Mouse (Mus musculus) kidney, postnatal 0 days (tissue): ENCODE measurements around the gene Tkfc. TPM values are rescaled to one million over a fixed set of nuclear protein-coding genes. Genes with fewer than 3 reads are reported as not detected.
"Not testable (repeated sequence)": the region's sequence is repeated elsewhere in the genome, so short reads cannot be mapped to it uniquely, and the experiment has no call there.

ENCODE experiments used
- ATAC-seq: fragments of 200-750 bp; cut with Nextera tagmentation; replicated peaks from 2 replicates; pipeline ENCODE4 v1.8.0; 2017; ENCODE audit warnings: low read depth, moderate number of reproducible peaks, moderate TSS enrichment, moderate library complexity; ENCODE audit not compliant: low FRiP score
- DNase-seq: peaks from one replicate; pipeline ENCODE4 v3.0.0-alpha.2; 2016; ENCODE audit warnings: low spot score
- H3K27ac ChIP-seq: fragments of 300-500 bp; sonication (generic); 2 replicates; pipeline ENCODE4 v1.5.1; 2014; ENCODE audit warnings: mild to moderate bottlenecking
- H3K27me3 ChIP-seq: fragments of 300-500 bp; sonication (generic); 2 replicates; pipeline ENCODE4 v1.6.1; 2014; ENCODE audit warnings: low read length, mixed read lengths; ENCODE audit not compliant: insufficient read depth
- H3K36me3 ChIP-seq: fragments of 300-500 bp; sonication (generic); 2 replicates; pipeline ENCODE4 v1.6.1; 2014; ENCODE audit warnings: low read length, mixed read lengths; ENCODE audit not compliant: insufficient read depth
- H3K4me1 ChIP-seq: fragments of 300-500 bp; sonication (generic); replicated peaks from 2 replicates; pipeline ENCODE4 v1.6.1; 2014; ENCODE audit warnings: antibody characterized with exemption, low read length, mixed read lengths; ENCODE audit not compliant: insufficient read depth
- H3K4me2 ChIP-seq: fragments of 300-500 bp; sonication (generic); 2 replicates; pipeline ENCODE4 v1.6.1; 2014; ENCODE audit warnings: mild to moderate bottlenecking, low read length, moderate library complexity, mixed read lengths
- H3K4me3 ChIP-seq: fragments of 300-500 bp; sonication (generic); replicated peaks from 2 replicates; pipeline ENCODE4 v1.5.1; 2014; ENCODE audit warnings: low read depth, low read length
- H3K9ac ChIP-seq: fragments of 300-500 bp; sonication (generic); 2 replicates; pipeline ENCODE4 v1.6.1; 2014; ENCODE audit warnings: low read depth, low read length
- H3K9me3 ChIP-seq: fragments of 300-500 bp; sonication (generic); replicated peaks from 2 replicates; pipeline ENCODE4 v1.6.1; 2016; ENCODE audit warnings: low read length, inconsistent platforms, mixed read lengths
- CTCF ChIP-seq: IDR thresholded peaks from 2 replicates; pipeline ENCODE4 v1.5.1; 2016; ENCODE audit warnings: antibody characterized with exemption, low read depth, mild to moderate bottlenecking, moderate library complexity
- WGBS: fragments of 180-500 bp; shearing (Covaris S2); extraction: QIAGEN DNeasy Blood & Tissue Kit; methylation state at CpG from one replicate; pipeline ENCODE4 v1.1.7; 2014; 5-methylcytosine and 5-hydroxymethylcytosine counted together
- polyA plus RNA-seq: library from polyadenylated mRNA; unstranded; fragments of >200 nt; fragmentation: Nextera tagmentation; extraction: Ambion mirVana; gene quantifications from 2 replicates; pipeline ENCODE4 v1.2.1, GENCODE M21; 2015

Gene Tkfc
- polyA plus RNA-seq, 1 experiment from 2014 or later = 42.2 TPM

DNA sequence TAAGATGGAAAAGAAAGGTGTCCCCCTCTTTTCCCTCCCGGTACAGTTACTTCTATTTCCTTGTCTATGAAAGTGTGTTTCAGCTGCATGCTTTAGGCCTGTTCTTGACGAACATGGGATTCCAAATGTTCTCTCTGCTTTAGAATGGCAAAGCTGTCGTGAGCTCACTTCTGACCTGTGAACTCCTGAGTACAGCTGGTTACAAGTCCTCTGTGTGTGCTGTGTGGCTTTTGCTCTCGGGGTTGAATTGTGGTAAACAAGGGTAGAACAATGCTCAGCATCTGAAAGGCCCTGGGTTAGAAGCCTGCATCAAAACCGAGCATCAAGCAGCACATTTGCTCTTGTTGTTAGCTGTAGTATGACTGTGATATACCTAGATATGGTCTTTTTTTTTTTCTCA, 43.1 kb downstream of the Tkfc start:
- peak overlapping the region; percentile 81 for H3K27ac ChIP-seq
- no peaks in the 10 kb centered on the region for H3K9me3 ChIP-seq
- no peak for TF ChIP-seq CTCF
- WGBS = 72% methylated on average over 5 of the region's 5 CpGs
- no peak overlapping the region for H3K4me3 ChIP-seq
- H3K9ac ChIP-seq = no peak overlapping the region
- H3K4me1 ChIP-seq = no peaks in the 10 kb centered on the region
- H3K36me3 ChIP-seq = no peaks in the 10 kb centered on the region
- H3K4me2 ChIP-seq = no peak overlapping the region
- ATAC-seq = no peak
- no peaks in the 10 kb centered on the region for H3K27me3 ChIP-seq
- no peak for DNase-seq

DNA sequence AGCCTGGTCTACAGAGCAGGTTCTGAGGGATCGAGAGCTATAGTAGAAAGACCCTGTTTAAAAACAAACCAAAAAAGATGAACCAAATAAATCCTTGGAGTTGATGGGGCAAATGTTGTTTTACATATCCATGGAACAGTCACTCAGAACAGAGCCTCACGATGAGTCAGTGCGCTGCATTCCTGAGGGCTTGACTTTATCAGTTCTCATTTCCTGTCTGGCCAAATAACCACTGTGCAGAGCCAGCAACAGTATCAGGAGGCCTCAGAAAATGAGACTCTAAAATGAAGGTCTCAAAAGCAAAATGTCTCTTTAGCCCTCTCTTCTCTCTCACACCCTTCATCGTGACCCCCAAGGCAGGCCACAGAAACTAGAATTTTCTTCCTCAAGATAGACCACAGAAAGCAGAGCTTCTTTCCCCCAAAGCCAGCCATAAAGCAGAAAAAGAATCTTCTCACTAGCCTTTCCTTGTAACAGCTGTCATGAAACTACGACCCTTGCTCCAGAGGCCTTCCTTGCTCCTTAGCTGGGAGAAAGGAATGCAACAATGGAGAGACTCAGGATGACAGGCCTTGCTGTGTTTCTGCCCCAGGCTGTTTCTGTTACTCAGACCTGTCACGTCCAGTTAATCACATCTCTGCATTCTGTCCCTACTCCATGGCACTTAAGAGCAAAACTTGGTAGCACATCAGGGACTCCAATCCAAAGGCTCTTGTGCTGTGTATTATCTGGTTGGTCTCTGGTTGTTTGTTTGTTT, 43.7 kb downstream of the Tkfc start:
- ATAC-seq (no peak), DNase-seq (peak; percentile 61)
- H3K9ac ChIP-seq = no peak overlapping the region
- no peaks in the 10 kb centered on the region for H3K9me3 ChIP-seq
- TF ChIP-seq CTCF = no peak
- no peaks in the 10 kb centered on the region for H3K4me1 ChIP-seq
- H3K4me2 ChIP-seq = no peak overlapping the region
- H3K4me3 ChIP-seq = no peak overlapping the region
- WGBS = 58% methylated on average over 6 of the region's 6 CpGs
- H3K36me3 ChIP-seq = no peaks in the 10 kb centered on the region
- H3K27ac ChIP-seq = peak overlapping the region; percentile 81
- H3K27me3 ChIP-seq = no peaks in the 10 kb centered on the region

DNA sequence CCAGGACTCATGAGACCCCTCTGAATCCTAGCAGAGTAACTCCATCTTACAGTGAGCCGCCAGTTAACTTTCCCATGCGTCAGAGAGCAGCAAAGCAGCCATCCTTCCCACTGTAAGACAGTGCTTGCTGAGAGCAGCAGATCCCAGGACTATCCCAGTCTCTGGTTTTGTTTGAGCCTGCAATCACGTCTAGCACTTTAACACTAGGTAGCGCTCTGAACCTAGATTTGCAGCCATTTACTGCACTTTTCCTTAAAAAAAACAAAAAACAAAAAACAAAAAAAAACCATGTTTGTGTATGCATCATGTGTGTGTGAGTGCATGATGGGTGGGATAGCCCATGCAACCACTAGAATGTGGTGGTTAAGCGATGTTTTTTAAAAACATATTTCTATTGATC, 45.3 kb downstream of the Tkfc start:
- Histone ChIP-seq H3K4me1 (peaks cover 5% of the 10 kb centered on the region; the same call in 1 of the 2 replicates), H3K36me3 (no peaks in the 10 kb centered on the region), H3K27me3 (no peaks in the 10 kb centered on the region), H3K4me3 (no peak overlapping the region), H3K9me3 (no peaks in the 10 kb centered on the region), H3K4me2 (no peak overlapping the region), H3K9ac (no peak overlapping the region), H3K27ac (no peak overlapping the region)
- ATAC-seq = no peak
- 47% methylated on average over 5 of the region's 5 CpGs for WGBS
- peak; percentile 58; the same call in 1 of the 2 replicates for TF ChIP-seq CTCF
- peak; percentile 69 for DNase-seq

DNA sequence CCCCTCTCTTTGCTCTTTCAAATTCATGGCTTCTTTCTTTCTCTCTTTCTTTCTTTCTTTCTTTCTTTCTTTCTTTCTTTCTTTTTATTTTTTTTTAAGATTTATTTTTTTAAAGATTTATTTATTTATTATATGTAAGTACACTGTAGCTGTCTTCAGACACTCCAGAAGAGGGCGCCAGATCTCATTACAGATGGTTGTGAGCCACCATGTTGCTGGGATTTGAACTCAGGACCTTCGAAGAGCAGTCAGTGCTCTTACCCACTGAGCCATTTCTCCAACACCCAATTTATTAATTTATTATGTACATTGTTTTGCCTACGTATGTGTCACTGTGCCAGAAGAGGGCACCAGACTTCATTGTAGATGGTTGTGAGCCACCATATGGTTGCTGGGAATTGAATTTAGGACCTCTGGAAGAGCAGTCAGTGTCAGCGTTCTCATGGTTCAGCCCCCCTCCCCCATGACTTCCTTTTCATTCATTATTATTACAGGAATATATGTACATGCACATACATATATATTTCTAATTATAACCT, 47.5 kb downstream of the Tkfc start:
- not testable (repeated sequence) for H3K27me3 ChIP-seq, H3K4me2 ChIP-seq, ATAC-seq, H3K9ac ChIP-seq, H3K27ac ChIP-seq, H3K36me3 ChIP-seq, H3K4me1 ChIP-seq, H3K4me3 ChIP-seq, H3K9me3 ChIP-seq, DNase-seq
- TF ChIP-seq CTCF = 0 out of 2 replicates have a peak, but pooled peaks have one; percentile 22
- WGBS = 76% methylated on average over 4 of the region's 4 CpGs

DNA sequence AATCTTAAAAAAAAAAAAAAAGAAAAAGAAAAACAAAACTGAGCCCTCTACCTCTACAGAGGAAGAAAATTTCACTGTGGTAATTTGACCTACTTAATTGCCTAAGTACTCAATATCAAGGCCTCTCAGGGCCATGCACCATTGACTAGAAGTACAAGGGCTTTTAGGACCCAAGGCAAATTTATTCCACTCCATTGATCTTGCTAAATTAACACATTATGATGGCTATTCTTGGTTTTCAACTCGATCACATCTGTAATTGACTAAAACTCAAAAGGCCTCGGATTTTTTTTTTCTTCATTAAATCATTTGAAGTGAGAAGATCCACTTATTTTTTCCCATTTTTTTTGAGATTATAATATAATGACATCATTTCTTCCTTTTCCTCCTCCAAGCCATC, 48.0 kb downstream of the Tkfc start:
- Histone ChIP-seq H3K9ac (no peak overlapping the region), H3K4me3 (no peak overlapping the region), H3K27ac (no peak overlapping the region), H3K27me3 (no peaks in the 10 kb centered on the region), H3K36me3 (no peaks in the 10 kb centered on the region), H3K4me2 (no peak overlapping the region), H3K4me1 (peaks cover 8% of the 10 kb centered on the region; the same call in 1 of the 2 replicates), H3K9me3 (no peaks in the 10 kb centered on the region)
- ATAC-seq (no peak), DNase-seq (peak; percentile 5)
- WGBS = 42% methylated on average over 2 of the region's 2 CpGs
- no peak for TF ChIP-seq CTCF

DNA sequence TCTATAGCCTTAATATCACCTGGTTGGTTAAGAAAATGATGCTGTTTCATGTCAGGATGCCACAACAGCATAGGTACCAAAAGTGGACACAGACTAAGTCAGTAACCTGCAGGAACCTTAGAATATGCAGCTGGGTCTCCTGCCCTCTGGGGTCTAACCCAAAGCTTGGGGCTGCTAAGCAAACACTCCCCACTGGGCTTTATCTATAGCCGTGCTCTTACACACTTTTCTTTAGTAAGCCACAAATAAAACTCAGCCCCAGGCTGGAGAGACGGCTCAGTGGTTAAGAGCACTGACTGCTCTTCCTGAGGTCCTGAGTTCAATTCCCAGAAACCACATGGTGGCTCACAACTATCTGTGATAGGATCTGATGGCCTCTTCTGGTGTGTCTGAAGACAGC, 48.5 kb downstream of the Tkfc start:
- H3K27ac ChIP-seq = no peak overlapping the region
- 42% methylated on average over 2 of the region's 2 CpGs for WGBS
- H3K4me2 ChIP-seq = no peak overlapping the region
- H3K9me3 ChIP-seq = no peaks in the 10 kb centered on the region
- no peaks in the 10 kb centered on the region for H3K27me3 ChIP-seq
- peaks cover 8% of the 10 kb centered on the region; the same call in 1 of the 2 replicates for H3K4me1 ChIP-seq
- ATAC-seq (no peak), DNase-seq (no peak)
- TF ChIP-seq CTCF = no peak
- H3K4me3 ChIP-seq = no peak overlapping the region
- H3K36me3 ChIP-seq = peaks cover 2% of the 10 kb centered on the region; the same call in 1 of the 2 replicates
- no peak overlapping the region for H3K9ac ChIP-seq
